Mouse (Mus musculus): ENCODE measurements at regions not wholly inside any gene's neighbourhood (a gene's known extent, or its start where the extent isn't known, plus 50 kb on each side); places are given as distances from the start of the nearest gene placed in this dataset.
"Not testable (repeated sequence)": the region's sequence is repeated elsewhere in the genome, so short reads cannot be mapped to it uniquely, and the experiment has no call there.

- ATAC-seq (ENCODE audit: poor library complexity, severe bottlenecking) = no peak
Measured at GRCm38 (mm10) chr7:73688451-73688850, 51.7 kb upstream of the Fam174b start.

- ATAC-seq (ENCODE audit: poor library complexity, severe bottlenecking) = not testable (repeated sequence)
Measured at GRCm38 (mm10) chr7:73686245-73686644, 53.9 kb upstream of the Fam174b start.

- no peak for ATAC-seq (ENCODE audit: poor library complexity, severe bottlenecking)
Measured at GRCm38 (mm10) chr7:73682756-73683155, 57.3 kb upstream of the Fam174b start.

- ATAC-seq (ENCODE audit: poor library complexity, severe bottlenecking) = no peak
Measured at GRCm38 (mm10) chr7:73670598-73670997, 69.5 kb upstream of the Fam174b start.

- no peak for ATAC-seq (ENCODE audit: poor library complexity, severe bottlenecking)
Measured at GRCm38 (mm10) chr7:73668791-73669190, 71.3 kb upstream of the Fam174b start.

GRCm38 (mm10) chr7:73666921-73667675 lies 73.0 kb upstream of the Fam174b start:
- ATAC-seq (ENCODE audit: poor library complexity, severe bottlenecking) = no peak

GRCm38 (mm10) chr7:73664962-73665361 lies 75.1 kb upstream of the Fam174b start:
- no peak for ATAC-seq (ENCODE audit: poor library complexity, severe bottlenecking)

- no peak for ATAC-seq (ENCODE audit: poor library complexity, severe bottlenecking)
Measured at GRCm38 (mm10) chr7:73662536-73662935, 77.6 kb upstream of the Fam174b start.

- ATAC-seq (ENCODE audit: poor library complexity, severe bottlenecking) = no peak
Measured at GRCm38 (mm10) chr7:73661901-73662300, 78.2 kb upstream of the Fam174b start.

- ATAC-seq (ENCODE audit: poor library complexity, severe bottlenecking) = no peak
Measured at GRCm38 (mm10) chr7:73659551-73659950, 80.6 kb upstream of the Fam174b start.

- no peak for ATAC-seq (ENCODE audit: poor library complexity, severe bottlenecking)
Measured at GRCm38 (mm10) chr7:73657283-73657682, 82.8 kb upstream of the Fam174b start.

- not testable (repeated sequence) for ATAC-seq (ENCODE audit: poor library complexity, severe bottlenecking)
Measured at GRCm38 (mm10) chr7:73656424-73656795, 83.7 kb upstream of the Fam174b start.

- no peak for ATAC-seq (ENCODE audit: poor library complexity, severe bottlenecking)
Measured at GRCm38 (mm10) chr7:73655787-73656423, 84.2 kb upstream of the Fam174b start.

- ATAC-seq (ENCODE audit: poor library complexity, severe bottlenecking) = peak; percentile 49; the same call in 1 of the 2 replicates
Measured at GRCm38 (mm10) chr7:73654193-73654871, 85.8 kb upstream of the Fam174b start.

- ATAC-seq (ENCODE audit: poor library complexity, severe bottlenecking) = no peak
Measured at GRCm38 (mm10) chr7:73650909-73651308, 89.2 kb upstream of the Fam174b start.

GRCm38 (mm10) chr7:73648010-73648409 lies 92.1 kb upstream of the Fam174b start:
- ATAC-seq (ENCODE audit: poor library complexity, severe bottlenecking) = peak; percentile 88

GRCm38 (mm10) chr7:73647140-73647539 lies 93.0 kb upstream of the Fam174b start:
- no peak for ATAC-seq (ENCODE audit: poor library complexity, severe bottlenecking)

GRCm38 (mm10) chr7:73646711-73647110 lies 93.4 kb upstream of the Fam174b start:
- ATAC-seq (ENCODE audit: poor library complexity, severe bottlenecking) = no peak

- ATAC-seq (ENCODE audit: poor library complexity, severe bottlenecking) = no peak
Measured at GRCm38 (mm10) chr7:73644362-73644904, 95.7 kb upstream of the Fam174b start.

GRCm38 (mm10) chr7:73643993-73644335 lies 96.1 kb upstream of the Fam174b start:
- no peak for ATAC-seq (ENCODE audit: poor library complexity, severe bottlenecking)

GRCm38 (mm10) chr7:73643306-73643992 lies 96.7 kb upstream of the Fam174b start:
- ATAC-seq (ENCODE audit: poor library complexity, severe bottlenecking) = no peak
